Mouse (Mus musculus): ENCODE results near the gene Wsb2. TPM values are rescaled to one million over a fixed set of nuclear protein-coding genes. Genes with fewer than 3 reads are reported as not detected.

Wsb2 gene
- polyA plus RNA-seq, 1 experiment, result 43.4 TPM

DNA sequence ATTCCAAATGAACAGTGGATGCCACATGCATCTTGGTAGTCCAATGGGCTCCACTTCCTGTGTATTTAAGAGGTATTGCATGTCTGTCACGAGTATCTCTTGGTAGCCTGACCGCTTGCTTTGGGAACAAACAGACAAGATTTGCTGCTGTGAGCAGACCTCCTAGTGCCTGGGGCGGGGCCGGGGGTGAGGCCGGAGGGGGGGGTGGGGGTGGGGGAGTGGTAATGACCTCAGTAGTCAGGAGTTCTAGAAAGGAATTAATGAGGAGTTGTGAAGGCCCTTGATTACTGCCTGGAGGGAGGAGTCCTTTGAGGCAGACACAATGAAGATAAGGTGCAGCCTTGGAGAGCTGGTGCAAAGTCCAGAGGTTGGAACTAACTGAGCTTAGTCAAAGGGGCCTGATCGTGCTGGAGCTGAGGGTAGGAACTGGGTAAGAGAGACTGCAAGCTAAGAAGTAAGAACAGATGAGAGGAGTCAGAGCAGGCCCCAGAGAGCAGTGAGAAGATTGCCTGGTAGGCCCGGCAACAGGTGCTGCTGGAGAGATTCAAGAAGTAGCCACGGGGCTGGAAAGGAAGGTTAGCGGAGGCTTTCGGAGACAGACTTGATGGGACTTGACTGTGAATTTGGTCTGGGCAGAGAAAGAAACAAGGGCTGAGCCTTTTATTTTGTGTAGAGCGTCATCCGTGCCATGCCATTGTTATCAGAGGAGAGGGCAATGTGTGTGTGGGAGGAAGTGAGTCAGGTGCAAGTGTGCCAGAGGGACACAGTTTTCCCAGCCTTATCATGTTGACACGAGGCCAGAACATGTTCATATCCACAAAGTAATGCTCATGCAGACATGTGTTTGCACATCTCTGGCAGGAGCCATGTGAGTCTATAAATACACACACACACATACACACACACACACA is 3.8 kb downstream of the Wsb2 start:
- TF ChIP-seq POLR2A (IDR thresholded peaks at IDR 0.05; ENCODE audit: low read depth, low read length), result no peak
- TF ChIP-seq CTCF (IDR thresholded peaks at IDR 0.05; ENCODE audit: extremely low read depth, insufficient read depth, insufficient read length, insufficient replicate concordance), result no peak
- Histone ChIP-seq H3K36me3 (ENCODE audit: control insufficient read depth, insufficient read depth, low read length) (peaks cover 16% of the 10 kb centered on the region), H3K4me1 (ENCODE audit: control insufficient read depth, insufficient read depth, insufficient read length) (peaks cover 17% of the 10 kb centered on the region; the same call in 1 of the 2 replicates), H3K27ac (ENCODE audit: insufficient read depth, low read length) (peak overlapping the region; percentile 17; the same call in 1 of the 2 replicates), H3K27me3 (ENCODE audit: control insufficient read depth, insufficient read depth, low read length) (no peaks in the 10 kb centered on the region), H3K4me3 (ENCODE audit: extremely low read depth, insufficient read depth, insufficient read length) (no peak overlapping the region)
- WGBS, result 70% methylated on average over 13 of the region's 13 CpGs
- no peak for DNase-seq (ENCODE audit: low read depth in 1 of 2, low spot score in 2 of 2)

DNA sequence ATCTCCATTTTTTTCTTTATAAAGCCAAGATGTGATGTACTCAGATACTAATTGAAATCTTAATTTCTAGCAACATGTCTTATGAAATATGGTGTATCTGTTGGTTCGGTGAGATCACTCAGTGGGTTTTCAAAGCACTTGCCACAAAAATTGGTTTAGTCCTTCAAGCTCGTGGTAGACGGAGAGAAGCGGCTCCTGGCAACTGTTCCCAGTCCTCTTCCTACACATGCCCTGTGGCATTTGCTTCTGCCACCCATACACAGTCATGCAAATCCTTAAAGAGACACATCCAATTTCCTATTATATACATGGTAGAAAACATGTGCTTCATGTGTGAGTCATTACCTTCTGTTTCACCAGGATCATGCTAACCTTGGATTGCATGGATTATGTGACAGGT is 4.5 kb downstream of the Wsb2 start:
- H3K36me3 ChIP-seq (ENCODE audit: control insufficient read depth, insufficient read depth, low read length), result peaks cover 18% of the 10 kb centered on the region
- H3K4me3 ChIP-seq (ENCODE audit: extremely low read depth, insufficient read depth, insufficient read length), result no peak overlapping the region
- DNase-seq (ENCODE audit: low read depth in 1 of 2, low spot score in 2 of 2), result no peak
- 93% methylated on average over 4 of the region's 4 CpGs for WGBS
- no peaks in the 10 kb centered on the region for H3K27me3 ChIP-seq (ENCODE audit: control insufficient read depth, insufficient read depth, low read length)
- H3K27ac ChIP-seq (ENCODE audit: insufficient read depth, low read length), result no peak overlapping the region
- peaks cover 12% of the 10 kb centered on the region; the same call in 1 of the 2 replicates for H3K4me1 ChIP-seq (ENCODE audit: control insufficient read depth, insufficient read depth, insufficient read length)
- TF ChIP-seq CTCF (IDR thresholded peaks at IDR 0.05; ENCODE audit: extremely low read depth, insufficient read depth, insufficient read length, insufficient replicate concordance) (no peak), POLR2A (IDR thresholded peaks at IDR 0.05; ENCODE audit: low read depth, low read length) (no peak)

DNA sequence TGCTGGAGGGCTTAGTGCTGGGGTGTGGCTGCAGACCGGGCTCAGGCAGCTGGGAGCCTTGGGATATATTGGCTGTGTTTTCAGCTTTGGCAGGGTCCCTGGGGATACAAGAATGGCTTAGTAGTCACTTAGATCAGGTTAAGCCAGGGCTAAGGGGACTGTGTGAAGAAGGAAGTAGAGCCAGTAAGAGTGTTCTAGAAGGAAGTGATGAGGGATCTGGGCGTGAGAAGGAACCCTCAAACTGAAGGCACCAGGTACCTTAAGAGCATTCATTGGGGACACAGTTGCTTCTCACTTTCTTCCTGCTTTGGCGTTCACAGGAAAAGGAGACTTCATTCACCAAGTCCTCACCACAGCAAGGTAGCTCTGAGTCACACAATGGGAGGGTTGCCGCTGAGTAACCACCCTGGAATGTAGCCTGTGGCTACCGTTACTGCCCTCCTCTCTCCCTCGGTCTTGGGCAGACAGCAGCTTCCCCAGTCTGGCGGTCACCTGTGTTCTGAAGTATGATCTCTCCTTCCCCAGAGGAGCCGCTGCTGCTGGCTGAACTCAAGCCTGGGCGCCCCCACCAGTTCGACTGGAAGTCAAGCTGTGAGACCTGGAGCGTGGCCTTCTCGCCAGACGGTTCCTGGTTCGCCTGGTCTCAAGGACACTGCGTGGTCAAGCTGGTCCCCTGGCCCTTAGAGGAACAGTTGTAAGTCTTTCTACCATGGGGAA is 6.1 kb downstream of the Wsb2 start:
- no peak overlapping the region for H3K27ac ChIP-seq (ENCODE audit: insufficient read depth, low read length)
- peaks cover 11% of the 10 kb centered on the region; the same call in 1 of the 2 replicates for H3K4me1 ChIP-seq (ENCODE audit: control insufficient read depth, insufficient read depth, insufficient read length)
- 46% methylated on average over 15 of the region's 15 CpGs for WGBS

DNA sequence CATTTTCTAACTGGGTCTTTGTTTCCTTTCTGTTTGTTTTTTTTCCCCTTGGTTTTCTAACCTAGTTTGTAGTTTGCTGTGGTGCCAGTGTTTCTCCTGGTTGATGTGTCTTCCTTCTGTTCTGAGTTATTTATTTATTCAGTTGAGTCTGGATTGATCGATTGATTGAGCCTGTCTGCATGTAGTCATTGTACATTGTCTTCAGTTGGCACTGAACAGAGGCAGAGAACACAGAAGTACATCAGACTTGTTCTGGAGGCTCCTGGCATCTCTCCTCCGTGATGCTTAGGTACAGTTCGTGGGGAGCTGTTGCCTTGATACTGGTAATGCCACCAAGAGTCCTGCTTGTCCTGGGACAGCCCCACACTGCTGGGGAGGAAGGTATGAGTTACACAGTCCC is 7.7 kb downstream of the Wsb2 start:
- TF ChIP-seq CTCF (IDR thresholded peaks at IDR 0.05; ENCODE audit: extremely low read depth, insufficient read depth, insufficient read length, insufficient replicate concordance) (no peak), POLR2A (IDR thresholded peaks at IDR 0.05; ENCODE audit: low read depth, low read length) (no peak)
- DNase-seq (ENCODE audit: low read depth in 1 of 2, low spot score in 2 of 2), result no peak
- 86% methylated on average over 3 of the region's 3 CpGs for whole genome bisulfite sequencing
- Histone ChIP-seq H3K27ac (ENCODE audit: insufficient read depth, low read length) (no peak overlapping the region), H3K4me1 (ENCODE audit: control insufficient read depth, insufficient read depth, insufficient read length) (peaks cover 5% of the 10 kb centered on the region; the same call in 1 of the 2 replicates), H3K36me3 (ENCODE audit: control insufficient read depth, insufficient read depth, low read length) (peaks cover 29% of the 10 kb centered on the region), H3K27me3 (ENCODE audit: control insufficient read depth, insufficient read depth, low read length) (no peaks in the 10 kb centered on the region), H3K4me3 (ENCODE audit: extremely low read depth, insufficient read depth, insufficient read length) (no peak overlapping the region)

More for the DNA sequence above, 6.1 kb downstream of the Wsb2 start:
- TF ChIP-seq POLR2A (IDR thresholded peaks at IDR 0.05; ENCODE audit: low read depth, low read length), result no peak
- no peak for TF ChIP-seq CTCF (IDR thresholded peaks at IDR 0.05; ENCODE audit: extremely low read depth, insufficient read depth, insufficient read length, insufficient replicate concordance)
- Histone ChIP-seq H3K36me3 (ENCODE audit: control insufficient read depth, insufficient read depth, low read length) (peaks cover 23% of the 10 kb centered on the region), H3K27me3 (ENCODE audit: control insufficient read depth, insufficient read depth, low read length) (no peaks in the 10 kb centered on the region), H3K4me3 (ENCODE audit: extremely low read depth, insufficient read depth, insufficient read length) (no peak overlapping the region)
- no peak for DNase-seq (ENCODE audit: low read depth in 1 of 2, low spot score in 2 of 2)

DNA sequence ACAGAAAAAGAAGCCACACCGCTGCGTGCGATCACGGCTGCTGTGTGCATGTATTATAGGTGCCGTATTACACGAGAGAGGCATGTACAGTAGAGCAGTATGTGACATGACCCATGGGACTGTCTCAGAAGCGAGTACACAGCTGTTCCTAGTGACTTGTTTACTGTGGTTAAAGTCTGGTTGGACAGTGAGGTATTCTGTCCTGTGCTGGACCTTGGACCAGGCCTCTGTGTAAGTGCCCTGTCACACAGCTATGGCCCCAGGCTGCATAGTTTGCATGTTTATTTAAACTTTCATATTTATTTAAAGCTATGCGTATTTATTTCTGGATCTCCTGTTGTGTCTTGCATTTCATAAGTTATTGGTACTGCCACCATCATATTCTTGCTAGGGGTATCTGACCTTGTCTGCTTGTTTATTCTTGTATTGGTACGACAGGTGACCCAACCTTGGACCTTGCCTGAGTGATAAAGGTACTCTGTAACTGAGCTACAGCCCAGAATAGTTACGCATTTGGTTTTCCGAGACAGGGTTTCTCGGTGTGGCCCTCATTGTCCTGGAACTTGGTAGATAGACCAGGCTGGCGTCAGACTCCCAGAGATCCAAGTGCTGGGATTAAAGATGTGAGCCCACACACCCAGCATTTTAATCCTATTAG is 8.9 kb downstream of the Wsb2 start:
- H3K4me1 ChIP-seq (ENCODE audit: control insufficient read depth, insufficient read depth, insufficient read length), result peaks cover 4% of the 10 kb centered on the region; the same call in 1 of the 2 replicates
- TF ChIP-seq CTCF (IDR thresholded peaks at IDR 0.05; ENCODE audit: extremely low read depth, insufficient read depth, insufficient read length, insufficient replicate concordance) (no peak), POLR2A (IDR thresholded peaks at IDR 0.05; ENCODE audit: low read depth, low read length) (no peak)
- no peaks in the 10 kb centered on the region for H3K27me3 ChIP-seq (ENCODE audit: control insufficient read depth, insufficient read depth, low read length)
- peaks cover 31% of the 10 kb centered on the region for H3K36me3 ChIP-seq (ENCODE audit: control insufficient read depth, insufficient read depth, low read length)
- H3K27ac ChIP-seq (ENCODE audit: insufficient read depth, low read length), result no peak overlapping the region
- WGBS, result 97% methylated on average over 13 of the region's 13 CpGs
- DNase-seq (ENCODE audit: low read depth in 1 of 2, low spot score in 2 of 2), result no peak
- H3K4me3 ChIP-seq (ENCODE audit: extremely low read depth, insufficient read depth, insufficient read length), result no peak overlapping the region

DNA sequence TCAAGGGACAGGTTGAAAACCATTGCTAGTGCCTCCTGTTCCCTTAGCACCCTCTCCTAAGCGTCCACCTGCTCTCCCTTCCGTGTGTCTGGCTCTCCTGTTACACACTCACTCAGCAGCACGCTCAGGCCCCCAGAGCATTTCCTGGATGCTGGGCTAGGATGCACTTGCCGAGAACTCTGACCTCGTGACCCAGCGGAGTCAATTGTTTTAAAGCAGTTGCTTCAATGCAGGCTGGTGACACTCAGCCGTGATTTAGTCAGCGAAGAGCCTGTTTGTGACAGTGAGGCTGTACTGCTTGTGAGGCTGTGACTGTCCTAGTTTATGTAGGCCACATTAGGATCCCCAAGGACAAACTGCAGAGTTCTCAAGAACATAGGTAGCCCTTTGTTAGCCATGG is 10.1 kb downstream of the Wsb2 start:
- Histone ChIP-seq H3K4me1 (ENCODE audit: control insufficient read depth, insufficient read depth, insufficient read length) (peaks cover 4% of the 10 kb centered on the region; the same call in 1 of the 2 replicates), H3K27me3 (ENCODE audit: control insufficient read depth, insufficient read depth, low read length) (no peaks in the 10 kb centered on the region), H3K4me3 (ENCODE audit: extremely low read depth, insufficient read depth, insufficient read length) (no peak overlapping the region), H3K27ac (ENCODE audit: insufficient read depth, low read length) (no peak overlapping the region), H3K36me3 (ENCODE audit: control insufficient read depth, insufficient read depth, low read length) (peaks cover 42% of the 10 kb centered on the region)
- TF ChIP-seq POLR2A (IDR thresholded peaks at IDR 0.05; ENCODE audit: low read depth, low read length) (no peak), CTCF (IDR thresholded peaks at IDR 0.05; ENCODE audit: extremely low read depth, insufficient read depth, insufficient read length, insufficient replicate concordance) (no peak)
- no peak for DNase-seq (ENCODE audit: low read depth in 1 of 2, low spot score in 2 of 2)
- 86% methylated on average over 8 of the region's 8 CpGs for WGBS
